Mouse (Mus musculus): Measurements from ENCODE around the gene Tspan32. TPM values are rescaled to one million over a fixed set of nuclear protein-coding genes. Genes with fewer than 3 reads are reported as not detected.

Gene Tspan32
- total RNA-seq, 2 experiments from 2014 or later = 0.17 TPM; not detected in 1

GRCm38 (mm10) chr7:143053008-143053899, 48.4 kb downstream of the Tspan32 start:
- DNase-seq (ENCODE audit: low spot score in 2 of 2) = peak in 1 of 2 experiments; percentile 69

- DNase-seq (ENCODE audit: low spot score in 2 of 2) = no peak
Observed at GRCm38 (mm10) chr7:143053961-143054611, 49.2 kb downstream of the Tspan32 start.

- no peak for DNase-seq (ENCODE audit: low spot score in 2 of 2)
Observed at GRCm38 (mm10) chr7:143054612-143054965, 49.7 kb downstream of the Tspan32 start.

GRCm38 (mm10) chr7:143055001-143055400, 50.2 kb downstream of the Tspan32 start:
- no peak for DNase-seq (ENCODE audit: low spot score in 2 of 2)

- DNase-seq (ENCODE audit: low spot score in 2 of 2) = no peak
Observed at GRCm38 (mm10) chr7:143055499-143056186, 50.8 kb downstream of the Tspan32 start.

GRCm38 (mm10) chr7:143057023-143057422, 52.2 kb downstream of the Tspan32 start:
- DNase-seq (ENCODE audit: low spot score in 2 of 2) = no peak

GRCm38 (mm10) chr7:143057667-143058220, 52.9 kb downstream of the Tspan32 start:
- DNase-seq (ENCODE audit: low spot score in 2 of 2) = no peak

GRCm38 (mm10) chr7:143058221-143058697, 53.4 kb downstream of the Tspan32 start:
- no peak for DNase-seq (ENCODE audit: low spot score in 2 of 2)

- peak in 1 of 2 experiments; percentile 53 for DNase-seq (ENCODE audit: low spot score in 2 of 2)
Observed at GRCm38 (mm10) chr7:143059202-143059870, 54.5 kb downstream of the Tspan32 start.

- DNase-seq (ENCODE audit: low spot score in 2 of 2) = no peak
Observed at GRCm38 (mm10) chr7:143062704-143063103, 57.9 kb downstream of the Tspan32 start.

GRCm38 (mm10) chr7:143064226-143064625, 59.4 kb downstream of the Tspan32 start:
- peak in 1 of 2 experiments; percentile 54 for DNase-seq (ENCODE audit: low spot score in 2 of 2)

- no peak for DNase-seq (ENCODE audit: low spot score in 2 of 2)
Observed at GRCm38 (mm10) chr7:143065692-143066091, 60.8 kb downstream of the Tspan32 start.

- DNase-seq (ENCODE audit: low spot score in 2 of 2) = no peak
Observed at GRCm38 (mm10) chr7:143067469-143067868, 62.6 kb downstream of the Tspan32 start.

GRCm38 (mm10) chr7:143067897-143068296, 63.1 kb downstream of the Tspan32 start:
- DNase-seq (ENCODE audit: low spot score in 2 of 2) = no peak

- DNase-seq (ENCODE audit: low spot score in 2 of 2) = no peak
Observed at GRCm38 (mm10) chr7:143068316-143068881, 63.6 kb downstream of the Tspan32 start.

GRCm38 (mm10) chr7:143068882-143069591, 64.2 kb downstream of the Tspan32 start, which contains the start of gene Tssc4:
Gene Tssc4 (plus strand): TSS chr7:143069249.
- peak; percentile 99 to 100 for DNase-seq (ENCODE audit: low spot score in 2 of 2)
